Mouse (Mus musculus): Measurements from ENCODE around the gene Plxnb1. TPM values are rescaled to one million over a fixed set of nuclear protein-coding genes. Genes with fewer than 3 reads are reported as not detected.

Plxnb1 gene
- 1.9 TPM for polyA plus RNA-seq (2017; shearing (Covaris generic))

DNA sequence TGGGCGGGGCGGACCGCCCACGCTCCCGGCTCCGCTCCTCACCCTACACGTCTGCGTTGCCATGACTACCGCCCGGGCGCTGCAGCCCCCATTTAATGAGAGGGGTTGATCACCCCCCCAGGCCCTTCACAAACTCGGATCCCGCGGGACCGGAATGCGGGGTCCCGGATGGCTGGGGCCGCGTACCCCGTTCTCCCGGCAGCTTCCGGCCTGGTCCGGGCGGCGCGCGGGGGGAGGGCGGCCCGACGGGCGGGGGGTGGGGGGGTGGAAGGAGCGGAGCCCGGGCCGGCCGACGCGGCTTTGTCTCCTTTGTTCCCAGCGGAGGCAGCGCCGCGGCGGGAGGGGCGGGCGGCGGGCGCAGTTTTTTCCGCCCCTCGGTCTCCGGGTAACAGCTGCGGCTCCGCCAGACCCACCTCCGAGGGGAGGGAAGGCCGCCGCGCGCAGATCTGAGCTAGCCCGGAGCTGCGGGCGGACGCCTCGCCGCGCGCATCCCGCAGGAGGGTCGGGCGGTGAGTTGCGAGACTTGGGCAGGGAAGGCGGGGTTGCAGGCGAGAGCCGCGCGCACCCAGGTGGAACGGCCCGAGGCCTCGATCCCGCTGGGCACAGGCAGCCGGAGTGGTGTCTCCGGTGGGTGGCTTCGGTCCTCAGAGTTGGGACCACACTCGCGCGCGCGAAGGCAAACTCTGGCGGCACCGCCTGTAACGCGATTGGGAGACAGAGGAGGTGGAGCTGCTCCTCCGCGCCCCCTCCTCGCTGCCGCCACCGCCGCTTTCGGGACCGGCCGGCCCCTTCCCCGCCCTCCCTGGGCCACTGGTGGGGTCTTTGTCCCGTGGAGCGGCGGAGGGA, at the start of gene Plxnb1:
Plxnb1 (plus strand) TSS at position 253 of the 846 bp plus-strand sequence.

DNA sequence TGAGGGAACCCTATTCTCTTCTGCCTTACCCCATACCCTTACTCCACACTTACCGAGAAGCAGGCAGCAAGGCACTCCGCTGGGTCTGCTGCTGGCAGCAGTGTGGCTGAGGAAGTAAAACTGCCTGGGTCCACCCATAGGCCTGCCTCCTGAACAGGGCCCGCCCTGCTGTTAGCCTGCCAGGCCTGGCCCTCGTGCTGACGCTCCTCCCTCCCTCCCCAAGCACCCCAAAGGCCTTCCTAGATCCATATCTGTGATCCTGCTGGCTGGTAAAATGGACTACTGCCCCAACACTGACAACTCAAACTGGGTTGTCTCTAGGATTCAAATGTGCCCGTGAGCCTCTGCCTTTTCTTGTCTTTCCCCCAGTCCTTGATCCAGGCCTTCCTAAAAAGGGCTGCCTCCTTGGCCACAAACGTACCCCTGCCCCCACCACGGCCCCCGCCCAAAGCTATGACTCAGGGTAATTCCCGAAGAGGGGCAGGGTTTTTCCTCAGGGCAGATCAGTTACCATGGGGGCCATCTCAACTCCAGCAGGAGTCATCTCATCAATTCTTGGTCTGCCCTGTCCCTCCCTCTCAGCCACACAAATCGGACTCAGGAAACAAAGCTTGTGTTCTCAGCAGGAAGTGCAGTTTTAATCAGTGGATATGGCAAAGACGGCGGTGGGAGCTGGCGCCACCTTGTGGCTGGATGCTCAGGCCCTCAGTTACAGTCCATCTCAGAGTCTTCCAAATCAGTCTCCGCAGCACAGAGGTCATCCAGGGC, 35.9 kb upstream of the Plxnb1 start, which contains the start of gene Trex1:
Trex1 (minus strand) TSS at position 599 of the 768 bp plus-strand sequence.

DNA sequence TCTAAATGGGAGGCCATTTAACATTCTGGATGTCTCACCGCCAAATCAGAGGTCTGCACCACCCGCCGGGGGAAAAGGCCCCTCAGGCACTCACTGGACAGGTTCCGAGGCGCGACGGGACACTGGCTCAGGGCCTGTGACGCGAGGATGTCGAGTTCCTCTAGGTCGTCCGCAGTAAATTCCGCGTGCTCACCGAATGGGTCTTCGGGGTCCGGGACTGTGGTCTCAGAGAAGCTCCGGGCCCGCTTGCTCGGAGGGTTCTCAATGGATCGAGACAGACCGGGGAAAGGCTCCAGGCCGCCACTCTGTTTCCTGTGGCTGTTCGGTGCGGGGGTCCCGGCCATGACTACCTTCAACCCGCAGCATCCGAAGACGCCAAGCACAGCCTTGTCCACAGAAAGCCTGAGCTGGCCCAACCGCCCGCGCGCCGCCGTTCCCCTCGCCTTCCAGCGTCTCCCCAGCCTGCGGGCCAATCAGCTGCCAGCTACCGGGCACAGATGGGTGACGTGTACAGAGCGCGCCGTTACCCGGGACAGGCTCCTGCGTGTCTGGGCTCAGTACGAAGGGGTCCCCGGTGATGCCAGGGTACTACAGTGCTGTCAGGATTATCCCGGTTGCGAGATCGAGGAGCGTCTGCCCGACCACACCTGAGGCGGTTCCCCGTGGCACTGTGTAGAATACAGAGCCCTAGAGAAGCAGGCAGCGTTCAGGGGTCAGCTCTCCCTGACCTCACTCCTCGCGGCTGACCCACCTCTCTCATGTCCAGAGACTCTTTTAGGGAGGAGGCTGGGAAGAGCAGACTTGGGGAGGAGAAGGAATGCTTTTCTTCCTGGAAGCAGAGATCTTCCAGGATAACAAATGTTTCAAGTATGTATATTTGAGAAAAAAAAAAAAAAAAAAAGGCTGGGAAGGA, 21.3 kb upstream of the Plxnb1 start, which contains the start of gene Atrip:
Atrip (minus strand) TSS at position 464 of the 913 bp plus-strand sequence.

DNA sequence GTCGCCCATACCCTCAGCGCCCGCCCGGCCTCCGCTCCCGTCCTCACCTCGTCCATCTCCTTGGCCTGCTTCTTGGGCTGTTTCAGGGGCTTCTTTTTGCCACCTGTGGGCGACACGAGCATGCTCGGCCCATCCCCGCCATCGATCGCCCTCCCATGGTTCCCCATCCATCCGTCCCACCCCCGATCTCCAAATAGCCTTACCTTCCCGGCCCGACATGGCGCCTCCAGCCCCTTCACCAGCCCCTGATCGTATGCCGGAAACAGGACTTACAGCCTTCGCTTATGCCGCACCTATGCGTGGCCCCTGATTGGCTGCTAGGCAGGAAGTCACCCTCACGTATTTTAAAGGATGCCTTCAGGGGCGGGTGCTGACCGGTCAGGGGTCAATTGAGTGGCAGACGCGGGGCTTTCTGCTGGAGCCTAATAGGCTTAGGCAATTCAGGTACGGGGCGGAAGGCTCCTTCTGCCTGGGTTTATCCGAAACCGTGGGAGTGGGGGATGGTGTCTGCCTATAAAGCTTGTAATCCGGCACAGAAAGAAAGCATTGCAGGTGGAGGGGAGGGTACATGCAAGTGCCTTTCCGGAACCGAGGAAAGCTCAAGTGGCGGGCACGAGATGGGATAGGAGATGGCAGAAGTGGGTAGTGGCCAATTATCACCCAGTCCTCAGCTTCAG, 12.9 kb upstream of the Plxnb1 start, which contains the start of the genes Ccdc51 and Tma7:
Ccdc51 (plus strand) TSS at position 370 of the 677 bp plus-strand sequence.
Tma7 (minus strand) TSS at position 464 of the 677 bp plus-strand sequence.

DNA sequence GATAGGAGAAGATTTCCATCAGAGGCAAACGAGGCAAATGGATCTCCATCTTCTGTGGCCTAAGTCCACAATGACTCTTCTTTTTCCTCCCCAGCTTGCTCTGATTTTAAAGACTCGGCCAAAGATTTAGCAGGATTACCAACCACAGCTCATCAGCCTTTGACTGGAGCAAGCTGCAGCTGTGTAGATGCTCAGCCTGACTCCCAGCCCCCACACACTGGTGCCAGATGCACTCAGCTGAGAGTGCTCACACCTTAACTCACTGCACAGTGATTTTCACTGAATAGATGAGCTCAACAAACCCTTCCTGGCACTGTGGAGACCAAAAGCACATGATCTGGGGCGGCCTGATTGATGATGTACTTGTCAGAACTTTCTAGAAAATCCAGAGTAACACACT, 66.8 kb downstream of the Plxnb1 start, which contains the start of gene Fbxw21:
Fbxw21 (minus strand) TSS at position 101 of the 400 bp plus-strand sequence.

Other genes with a start within 250 kb of the Plxnb1 start
- gene Slc26a6, start 242.1 kb upstream of the Plxnb1 start, polyA plus RNA-seq (2017; shearing (Covaris generic)): 10.1 TPM
- not detected for gene Tmem89, start 180.8 kb upstream of the Plxnb1 start, polyA plus RNA-seq (2017; shearing (Covaris generic))
- gene Uqcrc1, start 158.8 kb upstream of the Plxnb1 start, polyA plus RNA-seq (2017; shearing (Covaris generic)): 241 TPM
- gene Col7a1, start 141.8 kb upstream of the Plxnb1 start, polyA plus RNA-seq (2017; shearing (Covaris generic)): 0.49 TPM
- not detected for gene Ucn2, start 109.4 kb upstream of the Plxnb1 start, polyA plus RNA-seq (2017; shearing (Covaris generic))
- gene Pfkfb4, start 103.6 kb upstream of the Plxnb1 start, polyA plus RNA-seq (2017; shearing (Covaris generic)): 5.2 TPM
- gene Shisa5, start 56.8 kb upstream of the Plxnb1 start, polyA plus RNA-seq (2017; shearing (Covaris generic)): 2,718 TPM
- gene Trex1, start 35.7 kb upstream of the Plxnb1 start, polyA plus RNA-seq (2017; shearing (Covaris generic)): 103 TPM
- 13.4 TPM for gene Atrip, start 21.3 kb upstream of the Plxnb1 start, polyA plus RNA-seq (2017; shearing (Covaris generic))
- gene Ccdc51, start 12.9 kb upstream of the Plxnb1 start, polyA plus RNA-seq (2017; shearing (Covaris generic)): 5.5 TPM
- gene Tma7, start 12.8 kb upstream of the Plxnb1 start, polyA plus RNA-seq (2017; shearing (Covaris generic)): 490 TPM
- gene Fbxw21, start 66.7 kb downstream of the Plxnb1 start, polyA plus RNA-seq (2017; shearing (Covaris generic)): not detected
- not detected for gene Fbxw13, start 100.6 kb downstream of the Plxnb1 start, polyA plus RNA-seq (2017; shearing (Covaris generic))
- 0.28 TPM for gene Fbxw20, start 139.4 kb downstream of the Plxnb1 start, polyA plus RNA-seq (2017; shearing (Covaris generic))
- gene Fbxw14, start 192.3 kb downstream of the Plxnb1 start, polyA plus RNA-seq (2017; shearing (Covaris generic)): not detected
- 0.34 TPM for gene Fbxw28, start 244.3 kb downstream of the Plxnb1 start, polyA plus RNA-seq (2017; shearing (Covaris generic))